Mouse (Mus musculus) embryonic facial prominence, embryonic 13.5 days (tissue): ENCODE measurements around the gene Ier3. TPM values are rescaled to one million over a fixed set of nuclear protein-coding genes. Genes with fewer than 3 reads are reported as not detected.

Experiments used
- ATAC-seq: fragments of 200-750 bp; cut with Nextera tagmentation; 2 replicates; pipeline ENCODE4 v1.8.0; 2017; ENCODE audit warnings: low read depth; ENCODE audit not compliant: insufficient number of reproducible peaks, insufficient read depth, low FRiP score, low TSS enrichment
- H3K27ac ChIP-seq: fragments of 300-500 bp; sonication (generic); 2 replicates; pipeline ENCODE4 v1.5.1; 2015; ENCODE audit warnings: moderate library complexity, mild to moderate bottlenecking, inconsistent platforms
- H3K27me3 ChIP-seq: fragments of 300-500 bp; sonication (generic); 2 replicates; pipeline ENCODE4 v1.6.1; 2015; ENCODE audit warnings: mild to moderate bottlenecking, inconsistent platforms
- H3K36me3 ChIP-seq: fragments of 300-500 bp; sonication (generic); 2 replicates; pipeline ENCODE4 v1.6.1; 2015; ENCODE audit warnings: mild to moderate bottlenecking, inconsistent platforms
- H3K4me1 ChIP-seq: fragments of 300-500 bp; sonication (generic); 2 replicates; pipeline ENCODE4 v1.6.1; 2015; ENCODE audit warnings: inconsistent platforms
- H3K4me2 ChIP-seq: fragments of 300-500 bp; sonication (generic); 2 replicates; pipeline ENCODE4 v1.6.1; 2015; ENCODE audit warnings: moderate library complexity, mild to moderate bottlenecking, inconsistent platforms
- H3K4me3 ChIP-seq: fragments of 300-500 bp; sonication (generic); 2 replicates; pipeline ENCODE4 v1.5.1; 2015; ENCODE audit warnings: mild to moderate bottlenecking, inconsistent platforms
- H3K9ac ChIP-seq: fragments of 300-500 bp; sonication (generic); 2 replicates; pipeline ENCODE4 v1.6.1; 2015; ENCODE audit warnings: mild to moderate bottlenecking, inconsistent platforms
- H3K9me3 ChIP-seq: fragments of 300-500 bp; sonication (generic); 2 replicates; pipeline ENCODE4 v1.6.1; 2016; ENCODE audit warnings: inconsistent platforms
- WGBS: fragments of 180-500 bp; shearing (Covaris S2); methylation state at CpG from one replicate; pipeline ENCODE4 v1.1.7; 2015; ENCODE audit warnings: mixed read lengths; 5-methylcytosine and 5-hydroxymethylcytosine counted together
- polyA plus RNA-seq: library from polyadenylated mRNA; unstranded; fragments of >200 nt; fragmentation: Nextera tagmentation; extraction: Ambion mirVana; gene quantifications from 2 replicates; pipeline ENCODE4 v1.2.1, GENCODE M21; 2015

Ier3 gene
- polyA plus RNA-seq, 1 experiment from 2014 or later: 20.1 TPM

GRCm38 (mm10) chr17:35812736-35813135 is 8.7 kb upstream of the Ier3 start:
- Histone ChIP-seq H3K9me3 (no peaks in the 10 kb centered on the region), H3K4me1 (peaks cover 55% of the 10 kb centered on the region), H3K4me3 (no peak overlapping the region), H3K4me2 (peak overlapping the region; percentile 29), H3K9ac (peak overlapping the region; percentile 27), H3K36me3 (no peaks in the 10 kb centered on the region), H3K27me3 (no peaks in the 10 kb centered on the region), H3K27ac (peak overlapping the region; percentile 91)
- 53% methylated on average over 6 of the region's 6 CpGs for WGBS
- ATAC-seq: peak; percentile 30

GRCm38 (mm10) chr17:35813245-35813647 is 8.2 kb upstream of the Ier3 start:
- peak; percentile 76 for ATAC-seq
- Histone ChIP-seq H3K4me2 (peak overlapping the region; percentile 29), H3K27ac (peak overlapping the region; percentile 91)

GRCm38 (mm10) chr17:35813653-35814052 is 7.8 kb upstream of the Ier3 start:
- no peak for ATAC-seq
- Histone ChIP-seq H3K27ac (peak overlapping the region; percentile 91), H3K4me1 (peaks cover 57% of the 10 kb centered on the region), H3K27me3 (no peaks in the 10 kb centered on the region), H3K9me3 (no peaks in the 10 kb centered on the region), H3K4me2 (peak overlapping the region; percentile 29), H3K36me3 (no peaks in the 10 kb centered on the region), H3K4me3 (no peak overlapping the region), H3K9ac (no peak overlapping the region; the same call in 1 of the 2 replicates)
- WGBS: 63% methylated on average over 7 of the region's 7 CpGs

More at GRCm38 (mm10) chr17:35813245-35813647, 8.2 kb upstream of the Ier3 start:
- Histone ChIP-seq H3K4me3 (no peak overlapping the region), H3K9me3 (no peaks in the 10 kb centered on the region), H3K27me3 (no peaks in the 10 kb centered on the region), H3K4me1 (peaks cover 57% of the 10 kb centered on the region), H3K9ac (peak overlapping the region; percentile 27; the same call in 1 of the 2 replicates), H3K36me3 (no peaks in the 10 kb centered on the region)
- 26% methylated on average over 7 of the region's 7 CpGs for WGBS

- WGBS: 45% methylated on average over 6 of the region's 6 CpGs
- Histone ChIP-seq H3K4me3 (no peak overlapping the region), H3K27ac (peak overlapping the region; percentile 83), H3K4me1 (peaks cover 57% of the 10 kb centered on the region), H3K36me3 (no peaks in the 10 kb centered on the region), H3K27me3 (no peaks in the 10 kb centered on the region), H3K4me2 (no peak overlapping the region), H3K9me3 (no peaks in the 10 kb centered on the region), H3K9ac (no peak overlapping the region)
- ATAC-seq: no peak
These were observed 6.8 kb upstream of the Ier3 start for GRCm38 (mm10) chr17:35814678-35815077.

DNA sequence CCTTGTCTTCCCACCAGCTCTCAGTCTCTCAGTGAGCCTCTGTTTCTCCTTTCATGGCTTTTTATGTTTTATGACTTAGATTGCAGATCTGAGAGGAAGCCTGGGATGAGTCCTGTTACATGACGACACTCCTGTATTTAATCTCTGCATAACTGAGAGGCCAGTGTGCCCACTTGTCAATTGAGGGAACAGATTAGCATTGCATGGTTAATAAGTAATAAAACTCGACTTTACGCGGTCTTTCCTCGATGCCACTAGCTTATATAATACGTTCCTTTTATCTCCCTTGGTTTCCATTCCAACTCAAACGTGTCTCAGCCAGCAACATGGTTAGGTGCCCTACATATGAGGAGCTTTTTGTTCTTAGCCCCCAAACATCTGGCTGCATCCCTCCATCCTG is 5.6 kb upstream of the Ier3 start:
- Histone ChIP-seq H3K36me3 (no peaks in the 10 kb centered on the region), H3K27ac (peak overlapping the region; percentile 48; the same call in 1 of the 2 replicates), H3K9me3 (no peaks in the 10 kb centered on the region), H3K4me3 (no peak overlapping the region), H3K9ac (no peak overlapping the region), H3K27me3 (no peaks in the 10 kb centered on the region), H3K4me1 (peaks cover 62% of the 10 kb centered on the region), H3K4me2 (no peak overlapping the region)
- WGBS: 52% methylated on average over 7 of the region's 7 CpGs
- ATAC-seq: no peak

DNA sequence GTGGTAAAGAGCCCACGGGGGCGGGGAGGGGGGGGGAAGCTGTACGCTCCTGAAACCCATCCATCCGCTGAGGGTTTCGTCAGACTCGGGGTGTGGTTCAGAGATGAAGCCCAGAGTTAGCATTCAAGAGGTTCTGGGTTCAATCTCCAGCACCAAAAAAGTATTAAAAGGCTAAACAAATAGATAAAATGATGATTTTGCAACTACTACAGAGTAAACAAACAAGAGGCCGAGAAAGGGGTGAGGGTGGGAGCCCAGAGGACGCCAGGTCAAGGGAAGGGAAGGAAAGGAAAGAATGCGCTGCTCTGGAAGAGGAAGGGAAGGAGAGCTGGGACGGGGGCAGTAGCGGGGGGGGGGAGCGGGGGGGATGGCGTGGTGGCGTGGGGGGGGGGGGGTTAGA is 4.8 kb upstream of the Ier3 start:
- peak overlapping the region; percentile 84; the same call in 1 of the 2 replicates for H3K27ac ChIP-seq
- peak overlapping the region; percentile 30; the same call in 1 of the 2 replicates for H3K4me2 ChIP-seq
- 19% methylated on average over 13 of the region's 14 CpGs for WGBS

GRCm38 (mm10) chr17:35817226-35817625 is 4.3 kb upstream of the Ier3 start:
- H3K4me2 ChIP-seq: peak overlapping the region; percentile 30; the same call in 1 of the 2 replicates
- WGBS: 20% methylated on average over 10 of the region's 10 CpGs
- no peaks in the 10 kb centered on the region for H3K9me3 ChIP-seq
- H3K27ac ChIP-seq: peak overlapping the region; percentile 84
- H3K4me3 ChIP-seq: 0 out of 2 replicates have a peak overlapping the region, but pooled peaks have one; percentile 10
- peaks cover 65% of the 10 kb centered on the region for H3K4me1 ChIP-seq
- 0 out of 2 replicates have a peak, but pooled peaks have one; percentile 15 for ATAC-seq
- H3K9ac ChIP-seq: 0 out of 2 replicates have a peak overlapping the region, but pooled peaks have one; percentile 7
- H3K36me3 ChIP-seq: no peaks in the 10 kb centered on the region
- H3K27me3 ChIP-seq: no peaks in the 10 kb centered on the region

More for the DNA sequence above, 4.8 kb upstream of the Ier3 start:
- Histone ChIP-seq H3K27me3 (no peaks in the 10 kb centered on the region), H3K9ac (no peak overlapping the region), H3K4me3 (no peak overlapping the region), H3K4me1 (peaks cover 65% of the 10 kb centered on the region), H3K9me3 (no peaks in the 10 kb centered on the region), H3K36me3 (no peaks in the 10 kb centered on the region)
- ATAC-seq: no peak

- Histone ChIP-seq H3K27ac (no peak overlapping the region), H3K4me3 (no peak overlapping the region), H3K4me1 (peaks cover 49% of the 10 kb centered on the region), H3K36me3 (peaks cover 8% of the 10 kb centered on the region), H3K27me3 (no peaks in the 10 kb centered on the region), H3K9me3 (no peaks in the 10 kb centered on the region), H3K9ac (no peak overlapping the region), H3K4me2 (no peak overlapping the region)
- 81% methylated on average over 5 of the region's 5 CpGs for WGBS
- ATAC-seq: no peak
These were observed 1.4 kb upstream of the Ier3 start for GRCm38 (mm10) chr17:35820111-35820510.

DNA sequence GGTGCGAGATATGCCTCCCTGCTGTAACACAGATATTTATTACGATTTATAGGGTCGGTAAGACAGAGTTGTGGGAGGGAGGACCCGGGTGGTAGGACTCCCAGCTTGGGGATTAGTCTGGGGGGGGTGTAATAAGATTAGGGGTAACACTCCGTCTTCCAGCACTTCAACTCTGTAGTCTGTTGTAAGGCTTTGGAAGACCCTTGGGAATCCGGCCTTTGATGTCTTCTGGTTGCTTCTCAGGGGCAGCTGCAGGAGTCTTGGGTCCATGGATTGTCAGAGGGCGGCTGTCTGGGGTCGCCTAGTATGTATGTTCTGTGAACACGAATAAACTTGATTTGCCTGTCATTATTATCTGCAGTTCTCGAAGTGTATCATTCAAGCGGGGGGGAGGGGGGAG is 1.1 kb downstream of the Ier3 start:
- H3K9ac ChIP-seq: peak overlapping the region; percentile 80
- H3K27ac ChIP-seq: peak overlapping the region; percentile 44; the same call in 1 of the 2 replicates
- H3K4me3 ChIP-seq: peak overlapping the region; percentile 67
- 0 out of 2 replicates have a peak, but pooled peaks have one; percentile 1 for ATAC-seq
- peaks cover 26% of the 10 kb centered on the region for H3K4me1 ChIP-seq
- WGBS: 3% methylated on average over 11 of the region's 11 CpGs
- H3K27me3 ChIP-seq: no peaks in the 10 kb centered on the region
- peaks cover 33% of the 10 kb centered on the region for H3K36me3 ChIP-seq
- no peaks in the 10 kb centered on the region for H3K9me3 ChIP-seq
- peak overlapping the region; percentile 94 for H3K4me2 ChIP-seq

- under 1% methylated on average over 41 of the region's 47 CpGs for WGBS
- peak; percentile 83 for ATAC-seq
- Histone ChIP-seq H3K9ac (peak within 1 kb of the TSS; percentile 80), H3K27ac (peak within 1 kb of the TSS; percentile 87), H3K4me2 (peak within 1 kb of the TSS; percentile 94), H3K4me1 (peaks cover 22% of the 10 kb centered on the region), H3K36me3 (peaks cover 40% of the 10 kb centered on the region), H3K27me3 (no peaks in the 10 kb centered on the region), H3K4me3 (peak within 1 kb of the TSS; percentile 67), H3K9me3 (no peaks in the 10 kb centered on the region)
These were observed 1.8 kb downstream of the Ier3 start, which contains the start of gene Flot1 for GRCm38 (mm10) chr17:35822964-35823937. Gene Flot1 (plus strand): TSS chr17:35823230.

- 43% methylated on average over 7 of the region's 7 CpGs for WGBS
- H3K36me3 ChIP-seq: peaks cover 49% of the 10 kb centered on the region
- ATAC-seq: no peak
- no peaks in the 10 kb centered on the region for H3K27me3 ChIP-seq
- peaks cover 22% of the 10 kb centered on the region for H3K4me1 ChIP-seq
- no peak overlapping the region for H3K27ac ChIP-seq
- H3K4me2 ChIP-seq: peak overlapping the region; percentile 94
- peak overlapping the region; percentile 67 for H3K4me3 ChIP-seq
- no peaks in the 10 kb centered on the region for H3K9me3 ChIP-seq
- 0 out of 2 replicates have a peak overlapping the region, but pooled peaks have one; percentile 11 for H3K9ac ChIP-seq
These were observed 2.9 kb downstream of the Ier3 start for GRCm38 (mm10) chr17:35824402-35824801.
